Mouse (Mus musculus): ENCODE measurements around the gene Mrpl4. TPM values are rescaled to one million over a fixed set of nuclear protein-coding genes. Genes with fewer than 3 reads are reported as not detected.

The Mrpl4 gene
- polyA plus RNA-seq, 1 experiment from 2014 or later, result 155 TPM

DNA sequence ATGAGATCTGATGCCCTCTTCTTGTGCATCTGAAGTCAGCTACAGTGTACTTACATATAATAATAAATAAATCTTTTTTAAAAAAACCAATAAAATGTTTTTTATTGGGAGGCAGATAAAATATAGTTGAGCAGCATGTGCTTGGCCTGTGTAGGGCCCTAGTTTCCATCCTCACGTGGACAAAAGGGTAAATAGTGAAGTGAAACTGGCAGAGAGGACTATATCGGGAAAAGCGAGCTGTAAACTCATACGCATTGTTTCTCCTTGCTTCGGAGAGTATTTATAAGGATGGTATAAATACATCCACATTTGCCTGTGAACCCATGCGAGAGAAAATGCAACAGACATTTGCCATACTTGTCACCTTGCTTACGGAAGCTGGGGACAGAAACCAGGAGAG, 22.8 kb upstream of the Mrpl4 start:
- WGBS, result 89% methylated on average over 7 of the region's 7 CpGs
- no peak for DNase-seq (ENCODE audit: low spot score)
- Histone ChIP-seq H3K9ac (ENCODE audit: low read depth, low read length) (no peak overlapping the region), H3K4me2 (ENCODE audit: low read length) (no peak overlapping the region), H3K4me3 (replicated peaks; ENCODE audit: low read depth, low read length) (no peak overlapping the region), H3K36me3 (ENCODE audit: insufficient read depth, low read length) (no peaks in the 10 kb centered on the region), H3K9me3 (replicated peaks; ENCODE audit: low read length) (no peaks in the 10 kb centered on the region), H3K4me1 (replicated peaks; ENCODE audit: insufficient read depth, low read length) (peaks cover 14% of the 10 kb centered on the region), H3K27ac (no peak overlapping the region), H3K27me3 (ENCODE audit: insufficient read depth, low read length) (no peaks in the 10 kb centered on the region)
- TF ChIP-seq CTCF (IDR thresholded peaks at IDR 0.05; ENCODE audit: low read depth), result no peak
- ATAC-seq (replicated peaks; ENCODE audit: low FRiP score, low read depth), result no peak

GRCm38 (mm10) chr9:20982171-20982570, 20.4 kb upstream of the Mrpl4 start:
- no peak overlapping the region for H3K9ac ChIP-seq (ENCODE audit: low read depth, low read length)
- peaks cover 4% of the 10 kb centered on the region; the same call in 1 of the 2 replicates for H3K4me1 ChIP-seq (replicated peaks; ENCODE audit: insufficient read depth, low read length)
- 67% methylated on average over 3 of the region's 3 CpGs for WGBS
- H3K9me3 ChIP-seq (replicated peaks; ENCODE audit: low read length), result no peaks in the 10 kb centered on the region
- H3K36me3 ChIP-seq (ENCODE audit: insufficient read depth, low read length), result no peaks in the 10 kb centered on the region
- H3K4me2 ChIP-seq (ENCODE audit: low read length), result no peak overlapping the region
- no peak overlapping the region for H3K27ac ChIP-seq
- H3K4me3 ChIP-seq (replicated peaks; ENCODE audit: low read depth, low read length), result no peak overlapping the region
- no peaks in the 10 kb centered on the region for H3K27me3 ChIP-seq (ENCODE audit: insufficient read depth, low read length)
- no peak for DNase-seq (ENCODE audit: low spot score)
- no peak for TF ChIP-seq CTCF (IDR thresholded peaks at IDR 0.05; ENCODE audit: low read depth)
- no peak for ATAC-seq (replicated peaks; ENCODE audit: low FRiP score, low read depth)

- Histone ChIP-seq H3K9ac (ENCODE audit: low read depth, low read length) (no peak overlapping the region), H3K4me2 (ENCODE audit: low read length) (no peak overlapping the region), H3K27ac (no peak overlapping the region), H3K36me3 (ENCODE audit: insufficient read depth, low read length) (no peaks in the 10 kb centered on the region), H3K27me3 (ENCODE audit: insufficient read depth, low read length) (no peaks in the 10 kb centered on the region), H3K9me3 (replicated peaks; ENCODE audit: low read length) (no peaks in the 10 kb centered on the region), H3K4me1 (replicated peaks; ENCODE audit: insufficient read depth, low read length) (0 out of 2 replicates have a peak, but pooled peaks cover 4% of the 10 kb centered on the region), H3K4me3 (replicated peaks; ENCODE audit: low read depth, low read length) (no peak overlapping the region)
- 7% methylated on average over 5 of the region's 5 CpGs for WGBS
- no peak for DNase-seq (ENCODE audit: low spot score)
- ATAC-seq (replicated peaks; ENCODE audit: low FRiP score, low read depth), result no peak
- no peak for TF ChIP-seq CTCF (IDR thresholded peaks at IDR 0.05; ENCODE audit: low read depth)
Measured at GRCm38 (mm10) chr9:20983169-20983568, 19.4 kb upstream of the Mrpl4 start.

GRCm38 (mm10) chr9:20986952-20987686, 15.4 kb upstream of the Mrpl4 start:
- WGBS, result 53% methylated on average over 15 of the region's 15 CpGs
- H3K36me3 ChIP-seq (ENCODE audit: insufficient read depth, low read length), result no peaks in the 10 kb centered on the region
- H3K9ac ChIP-seq (ENCODE audit: low read depth, low read length), result no peak overlapping the region
- no peak for TF ChIP-seq CTCF (IDR thresholded peaks at IDR 0.05; ENCODE audit: low read depth)
- no peaks in the 10 kb centered on the region for H3K9me3 ChIP-seq (replicated peaks; ENCODE audit: low read length)
- ATAC-seq (replicated peaks; ENCODE audit: low FRiP score, low read depth), result no peak
- no peak overlapping the region for H3K4me3 ChIP-seq (replicated peaks; ENCODE audit: low read depth, low read length)
- H3K27ac ChIP-seq, result no peak overlapping the region
- 0 out of 2 replicates have a peak, but pooled peaks cover 7% of the 10 kb centered on the region for H3K4me1 ChIP-seq (replicated peaks; ENCODE audit: insufficient read depth, low read length)
- H3K4me2 ChIP-seq (ENCODE audit: low read length), result no peak overlapping the region
- no peaks in the 10 kb centered on the region for H3K27me3 ChIP-seq (ENCODE audit: insufficient read depth, low read length)
- peak; percentile 82 for DNase-seq (ENCODE audit: low spot score)

DNA sequence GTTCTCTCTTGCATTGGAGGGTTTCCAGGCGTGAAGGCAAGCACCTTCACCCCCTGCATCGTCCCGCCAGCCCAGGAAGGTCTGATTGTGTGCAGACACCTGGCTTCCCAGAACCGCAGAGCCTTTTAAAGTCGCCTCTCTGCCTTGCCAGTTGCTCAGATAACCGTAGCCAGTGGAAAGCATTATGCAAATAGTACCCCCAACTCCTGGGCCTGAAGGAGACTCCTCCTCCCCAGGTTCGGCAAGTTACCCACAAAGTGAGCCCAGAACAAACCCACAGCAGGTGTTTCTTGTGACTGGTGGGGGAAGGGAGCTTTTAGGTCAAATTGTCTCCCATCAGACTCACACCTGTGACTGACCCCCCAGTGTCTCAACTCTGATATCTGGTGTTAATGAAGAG, 14.6 kb upstream of the Mrpl4 start:
- Histone ChIP-seq H3K4me3 (replicated peaks; ENCODE audit: low read depth, low read length) (no peak overlapping the region), H3K27ac (no peak overlapping the region), H3K4me2 (ENCODE audit: low read length) (no peak overlapping the region), H3K4me1 (replicated peaks; ENCODE audit: insufficient read depth, low read length) (0 out of 2 replicates have a peak, but pooled peaks cover 7% of the 10 kb centered on the region), H3K9me3 (replicated peaks; ENCODE audit: low read length) (no peaks in the 10 kb centered on the region), H3K27me3 (ENCODE audit: insufficient read depth, low read length) (no peaks in the 10 kb centered on the region), H3K9ac (ENCODE audit: low read depth, low read length) (no peak overlapping the region), H3K36me3 (ENCODE audit: insufficient read depth, low read length) (no peaks in the 10 kb centered on the region)
- DNase-seq (ENCODE audit: low spot score) (no peak), ATAC-seq (replicated peaks; ENCODE audit: low FRiP score, low read depth) (no peak)
- no peak for TF ChIP-seq CTCF (IDR thresholded peaks at IDR 0.05; ENCODE audit: low read depth)
- WGBS, result 23% methylated on average over 7 of the region's 7 CpGs

DNA sequence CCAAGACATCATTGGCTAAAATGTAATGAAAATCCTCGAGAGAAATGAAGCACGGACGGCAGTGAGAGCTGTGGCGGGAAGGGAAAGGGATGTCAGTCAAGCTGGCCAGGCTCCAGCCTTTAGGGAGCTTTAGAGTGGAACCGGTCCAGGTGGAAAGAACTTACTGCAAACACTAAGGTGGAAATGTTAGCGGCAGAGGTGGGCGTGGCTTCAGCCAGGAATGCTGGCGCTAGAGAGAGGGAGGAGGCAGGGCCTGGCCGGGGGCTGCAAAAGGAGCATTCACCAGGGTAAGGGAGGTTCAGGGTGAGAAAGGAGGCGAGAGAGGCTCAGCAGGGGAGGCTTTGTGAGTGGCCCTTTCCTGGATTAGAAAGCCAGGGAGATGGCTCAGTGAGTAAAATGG, 11.7 kb upstream of the Mrpl4 start:
- no peak; the same call in 1 of the 2 replicates for ATAC-seq (replicated peaks; ENCODE audit: low FRiP score, low read depth)

More for the DNA sequence above, 11.7 kb upstream of the Mrpl4 start:
- no peak for TF ChIP-seq CTCF (IDR thresholded peaks at IDR 0.05; ENCODE audit: low read depth)
- peak; percentile 66 for DNase-seq (ENCODE audit: low spot score)
- peak overlapping the region; percentile 36; the same call in 1 of the 2 replicates for H3K4me2 ChIP-seq (ENCODE audit: low read length)
- no peaks in the 10 kb centered on the region for H3K9me3 ChIP-seq (replicated peaks; ENCODE audit: low read length)
- H3K9ac ChIP-seq (ENCODE audit: low read depth, low read length), result no peak overlapping the region
- H3K4me1 ChIP-seq (replicated peaks; ENCODE audit: insufficient read depth, low read length), result 0 out of 2 replicates have a peak, but pooled peaks cover 3% of the 10 kb centered on the region
- peak overlapping the region; percentile 5; the same call in 1 of the 2 replicates for H3K27ac ChIP-seq
- H3K27me3 ChIP-seq (ENCODE audit: insufficient read depth, low read length), result no peaks in the 10 kb centered on the region
- WGBS, result 3% methylated on average over 10 of the region's 10 CpGs
- H3K36me3 ChIP-seq (ENCODE audit: insufficient read depth, low read length), result no peaks in the 10 kb centered on the region
- H3K4me3 ChIP-seq (replicated peaks; ENCODE audit: low read depth, low read length), result no peak overlapping the region
